Mouse (Mus musculus) intestine, postnatal 0 days (tissue): Measurements from ENCODE around the gene Tox2. TPM values are rescaled to one million over a fixed set of nuclear protein-coding genes. Genes with fewer than 3 reads are reported as not detected.

Experiments used
- ATAC-seq: fragments of 200-750 bp; cut with Nextera tagmentation; 2 replicates; pipeline ENCODE4 v1.8.0; 2017; ENCODE audit warnings: mild to moderate bottlenecking, moderate TSS enrichment, moderate library complexity
- H3K27ac ChIP-seq: fragments of 300-500 bp; sonication (generic); 2 replicates; pipeline ENCODE4 v1.5.1; 2014; ENCODE audit warnings: mild to moderate bottlenecking, low read depth, low read length, moderate library complexity
- H3K27me3 ChIP-seq: fragments of 300-500 bp; sonication (generic); replicated peaks from 2 replicates; pipeline ENCODE4 v1.6.1; 2014; ENCODE audit warnings: low read length, mixed read lengths; ENCODE audit not compliant: control insufficient read depth, insufficient read depth
- H3K36me3 ChIP-seq: fragments of 300-500 bp; sonication (generic); 2 replicates; pipeline ENCODE4 v1.6.1; 2014; ENCODE audit warnings: mild to moderate bottlenecking, moderate library complexity; ENCODE audit not compliant: control insufficient read depth, insufficient read depth
- H3K4me1 ChIP-seq: fragments of 300-500 bp; sonication (generic); replicated peaks from 2 replicates; pipeline ENCODE4 v1.6.1; 2014; ENCODE audit warnings: antibody characterized with exemption, low read length, mixed read lengths; ENCODE audit not compliant: control insufficient read depth, insufficient read depth
- H3K4me2 ChIP-seq: fragments of 300-500 bp; sonication (generic); replicated peaks from 2 replicates; pipeline ENCODE4 v1.6.1; 2014; ENCODE audit warnings: low read depth, mild to moderate bottlenecking, moderate library complexity
- H3K4me3 ChIP-seq: fragments of 300-500 bp; sonication (generic); 2 replicates; pipeline ENCODE4 v1.5.1; 2014; ENCODE audit warnings: low read depth, low read length
- H3K9ac ChIP-seq: fragments of 300-500 bp; sonication (generic); 2 replicates; pipeline ENCODE4 v1.6.1; 2014; ENCODE audit warnings: mild to moderate bottlenecking, low read depth, low read length
- H3K9me3 ChIP-seq: fragments of 300-500 bp; sonication (generic); 2 replicates; pipeline ENCODE4 v1.6.1; 2016; ENCODE audit warnings: mixed run types; ENCODE audit not compliant: control insufficient read depth
- CTCF ChIP-seq: sonication (generic); IDR thresholded peaks from 2 replicates; pipeline ENCODE4 v1.5.1; 2016; ENCODE audit warnings: low read depth, mild to moderate bottlenecking, control low read depth, antibody characterized with exemption, moderate library complexity
- WGBS: fragments of 180-500 bp; shearing (Covaris S2); extraction: QIAGEN DNeasy Blood & Tissue Kit; methylation state at CpG from one replicate; pipeline ENCODE4 v1.1.7; 2014; 5-methylcytosine and 5-hydroxymethylcytosine counted together
- polyA plus RNA-seq: library from polyadenylated mRNA; unstranded; fragments of >200 nt; fragmentation: Nextera tagmentation; extraction: Ambion mirVana; gene quantifications from 2 replicates; pipeline ENCODE4 v1.2.1, GENCODE M21; 2015

Tox2 gene
- polyA plus RNA-seq, 1 experiment from 2014 or later = 3.3 TPM

DNA sequence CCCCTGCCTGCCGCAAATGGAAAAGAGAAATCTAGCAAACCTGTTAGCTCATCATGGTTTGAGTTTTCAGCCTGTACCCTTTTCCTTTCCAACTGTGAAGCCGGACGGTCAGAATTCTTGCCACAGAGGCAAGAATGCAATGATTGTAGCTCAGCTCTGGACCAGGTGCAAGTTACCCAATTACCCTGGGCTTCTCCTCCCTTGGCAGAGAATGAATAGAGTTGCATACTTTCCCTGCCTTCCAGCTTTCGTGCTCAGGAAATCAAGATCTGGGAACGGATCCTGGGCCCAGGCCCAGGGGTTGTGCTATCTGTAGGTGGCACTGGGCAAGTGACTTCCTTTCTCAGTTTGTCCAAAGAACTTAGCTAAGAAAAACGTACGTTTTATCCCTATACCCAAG lies 28.9 kb upstream of the Tox2 start:
- H3K4me3 ChIP-seq = no peak overlapping the region
- WGBS = 67% methylated on average over 7 of the region's 7 CpGs
- TF ChIP-seq CTCF = no peak
- no peak overlapping the region for H3K4me2 ChIP-seq
- H3K27ac ChIP-seq = no peak overlapping the region
- no peaks in the 10 kb centered on the region for H3K4me1 ChIP-seq
- H3K27me3 ChIP-seq = no peaks in the 10 kb centered on the region
- H3K9ac ChIP-seq = no peak overlapping the region
- no peaks in the 10 kb centered on the region for H3K9me3 ChIP-seq
- H3K36me3 ChIP-seq = no peaks in the 10 kb centered on the region
- ATAC-seq = no peak

DNA sequence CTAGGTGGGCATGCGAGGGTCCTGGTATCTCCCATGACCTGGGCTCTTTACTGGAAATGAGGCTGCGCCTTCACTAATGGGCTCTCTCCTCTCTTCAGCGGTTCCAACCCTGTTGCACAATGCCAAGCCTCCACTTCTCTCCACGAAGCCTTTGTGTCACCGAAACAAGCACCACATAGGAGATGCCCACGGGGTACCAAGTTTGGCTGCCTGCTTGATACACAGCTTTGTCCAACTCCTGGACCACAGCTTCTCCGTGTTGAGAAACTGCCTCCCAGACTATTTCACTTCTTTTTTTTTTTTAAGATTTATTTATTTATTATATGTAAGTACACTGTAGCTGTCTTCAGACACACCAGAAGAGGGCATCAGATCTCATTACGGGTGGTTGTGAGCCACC lies 27.1 kb upstream of the Tox2 start:
- 96% methylated on average over 7 of the region's 8 CpGs for WGBS
- H3K9me3 ChIP-seq = no peaks in the 10 kb centered on the region
- H3K4me2 ChIP-seq = no peak overlapping the region
- no peak for TF ChIP-seq CTCF
- H3K9ac ChIP-seq = no peak overlapping the region
- no peak overlapping the region for H3K4me3 ChIP-seq
- no peak for ATAC-seq
- H3K4me1 ChIP-seq = no peaks in the 10 kb centered on the region
- no peaks in the 10 kb centered on the region for H3K27me3 ChIP-seq
- no peak overlapping the region for H3K27ac ChIP-seq
- no peaks in the 10 kb centered on the region for H3K36me3 ChIP-seq

DNA sequence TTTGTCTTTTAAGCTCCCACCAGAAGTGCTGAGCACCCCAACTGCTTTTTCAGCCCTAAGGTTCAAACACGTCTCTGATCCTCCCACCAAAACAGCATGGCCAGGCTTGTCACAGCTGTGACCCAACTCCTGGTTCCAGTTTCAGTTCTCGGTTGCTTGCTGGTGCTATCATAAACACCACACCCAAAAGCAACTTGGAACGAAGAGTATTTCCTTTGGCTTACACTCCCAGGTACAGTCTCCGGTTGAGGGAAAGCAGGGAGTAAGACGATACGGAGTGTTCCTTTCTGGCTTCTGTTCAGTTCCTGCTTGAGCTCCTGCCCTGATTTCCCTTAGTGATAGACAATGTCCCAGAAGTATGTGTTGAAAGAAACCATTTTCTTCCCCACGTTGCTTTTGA lies 26.4 kb upstream of the Tox2 start:
- Histone ChIP-seq H3K4me1 (no peaks in the 10 kb centered on the region), H3K4me2 (no peak overlapping the region), H3K27me3 (0 out of 2 replicates have a peak, but pooled peaks cover 3% of the 10 kb centered on the region), H3K4me3 (no peak overlapping the region), H3K9me3 (no peaks in the 10 kb centered on the region), H3K9ac (no peak overlapping the region), H3K27ac (no peak overlapping the region), H3K36me3 (no peaks in the 10 kb centered on the region)
- 44% methylated on average over 7 of the region's 7 CpGs for WGBS
- no peak for TF ChIP-seq CTCF
- no peak for ATAC-seq

DNA sequence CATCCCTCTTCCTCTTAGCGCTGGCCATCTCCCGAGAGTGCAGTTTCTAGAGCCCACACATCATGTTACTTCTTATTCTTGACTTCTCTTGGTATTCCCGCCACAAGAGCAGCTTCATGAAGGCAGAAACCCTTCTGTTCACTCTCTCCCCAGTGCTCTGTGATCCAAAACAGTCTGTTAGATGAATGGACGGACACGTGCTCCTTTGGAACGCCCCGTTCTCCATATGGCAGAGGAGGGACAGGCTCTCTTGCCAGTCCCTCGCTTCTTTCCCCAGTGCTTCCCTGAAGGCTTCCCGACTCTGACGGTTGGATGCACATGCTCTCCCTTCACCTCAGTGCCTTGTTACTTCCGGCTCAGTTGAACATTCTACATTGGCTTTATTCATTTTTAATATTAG lies 15.4 kb upstream of the Tox2 start:
- no peak for TF ChIP-seq CTCF
- no peaks in the 10 kb centered on the region for H3K27me3 ChIP-seq
- H3K4me1 ChIP-seq = no peaks in the 10 kb centered on the region
- H3K36me3 ChIP-seq = no peaks in the 10 kb centered on the region
- H3K9me3 ChIP-seq = no peaks in the 10 kb centered on the region
- no peak overlapping the region for H3K27ac ChIP-seq
- 79% methylated on average over 11 of the region's 11 CpGs for WGBS
- no peak overlapping the region for H3K9ac ChIP-seq
- H3K4me3 ChIP-seq = no peak overlapping the region
- H3K4me2 ChIP-seq = no peak overlapping the region
- ATAC-seq = no peak

DNA sequence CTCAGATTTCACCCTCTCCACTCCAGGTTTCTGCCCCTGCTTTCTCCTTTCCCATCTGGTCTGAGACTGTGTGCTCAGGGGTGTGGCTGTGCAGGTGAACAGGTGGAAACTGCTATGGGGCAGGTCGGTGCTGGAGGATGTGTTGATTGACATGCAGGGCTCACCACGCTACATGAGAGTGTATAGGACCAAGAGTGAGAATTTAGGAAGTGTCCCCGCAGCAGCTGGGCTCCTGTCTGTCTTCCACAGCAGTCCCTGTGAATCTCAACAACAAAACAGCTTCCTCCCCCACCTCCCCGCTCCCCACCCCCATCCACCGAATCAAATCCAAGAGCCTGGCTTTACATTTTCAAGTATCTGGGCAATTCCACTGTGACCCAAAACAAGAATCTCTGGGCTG lies 13.3 kb upstream of the Tox2 start:
- no peak overlapping the region for H3K4me3 ChIP-seq
- H3K27me3 ChIP-seq = no peaks in the 10 kb centered on the region
- H3K27ac ChIP-seq = no peak overlapping the region
- no peak overlapping the region for H3K9ac ChIP-seq
- no peak for TF ChIP-seq CTCF
- H3K36me3 ChIP-seq = no peaks in the 10 kb centered on the region
- no peak overlapping the region for H3K4me2 ChIP-seq
- no peaks in the 10 kb centered on the region for H3K4me1 ChIP-seq
- H3K9me3 ChIP-seq = no peaks in the 10 kb centered on the region
- no peak for ATAC-seq
- 33% methylated on average over 5 of the region's 5 CpGs for WGBS

DNA sequence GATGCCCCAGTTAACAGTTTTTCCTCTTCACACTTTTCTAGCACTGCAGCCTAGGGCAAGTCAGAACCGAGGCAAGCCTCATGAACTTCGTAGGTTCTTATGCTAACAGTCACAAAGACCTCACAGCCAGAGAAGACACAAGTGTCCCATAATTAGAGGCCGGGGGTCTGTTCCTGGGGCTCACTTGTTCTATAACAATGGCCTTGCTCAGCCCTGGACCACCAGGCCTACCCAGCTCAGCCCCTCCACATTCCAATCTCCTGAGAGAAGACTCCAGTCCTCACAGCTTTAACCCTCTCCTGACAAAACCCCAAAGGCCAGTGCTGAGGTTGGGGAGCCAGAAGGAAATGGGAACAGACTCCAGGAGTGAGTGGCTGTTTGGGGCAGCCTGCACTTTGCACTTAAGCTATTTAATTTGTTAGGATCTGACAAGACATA lies 12.9 kb upstream of the Tox2 start:
- ATAC-seq = no peak
- Histone ChIP-seq H3K4me1 (no peaks in the 10 kb centered on the region), H3K4me2 (no peak overlapping the region), H3K27ac (no peak overlapping the region), H3K9ac (no peak overlapping the region), H3K36me3 (no peaks in the 10 kb centered on the region), H3K9me3 (no peaks in the 10 kb centered on the region), H3K4me3 (no peak overlapping the region), H3K27me3 (no peaks in the 10 kb centered on the region)
- WGBS = 32% methylated on average over 3 of the region's 3 CpGs
- TF ChIP-seq CTCF = no peak

DNA sequence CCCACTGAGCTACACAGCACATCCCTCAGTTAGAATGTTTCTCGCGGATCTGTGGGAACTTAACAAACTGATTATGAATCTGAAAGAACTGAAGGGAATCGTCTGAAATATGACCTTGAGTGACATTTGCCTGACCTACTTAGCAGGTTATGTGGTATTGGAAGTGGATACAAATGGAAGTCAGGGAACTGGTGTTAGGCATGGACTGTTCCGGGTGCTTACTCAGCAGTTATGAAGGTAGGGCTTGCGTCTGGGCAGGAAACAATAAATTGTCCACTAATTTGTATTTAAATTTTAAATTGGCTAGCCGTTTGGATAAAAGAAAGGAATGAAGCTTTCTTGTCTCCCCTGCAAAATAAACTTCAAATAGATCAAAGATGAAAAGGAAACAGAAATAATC lies 10.4 kb upstream of the Tox2 start:
- H3K4me2 ChIP-seq = no peak overlapping the region
- no peak for ATAC-seq
- no peak overlapping the region for H3K9ac ChIP-seq
- WGBS = 82% methylated on average over 6 of the region's 6 CpGs
- TF ChIP-seq CTCF = no peak
- H3K27ac ChIP-seq = no peak overlapping the region
- no peaks in the 10 kb centered on the region for H3K36me3 ChIP-seq
- 0 out of 2 replicates have a peak, but pooled peaks cover 4% of the 10 kb centered on the region for H3K27me3 ChIP-seq
- H3K9me3 ChIP-seq = no peaks in the 10 kb centered on the region
- no peaks in the 10 kb centered on the region for H3K4me1 ChIP-seq
- H3K4me3 ChIP-seq = no peak overlapping the region
